Mouse (Mus musculus) 416B (cell line): Measurements from ENCODE around the gene Zdhhc6.

ENCODE experiments used
- DNase-seq: peaks from one replicate; pipeline ENCODE4 v3.0.0; 2011; ENCODE audit warnings: low read depth

The Zdhhc6 gene

DNA sequence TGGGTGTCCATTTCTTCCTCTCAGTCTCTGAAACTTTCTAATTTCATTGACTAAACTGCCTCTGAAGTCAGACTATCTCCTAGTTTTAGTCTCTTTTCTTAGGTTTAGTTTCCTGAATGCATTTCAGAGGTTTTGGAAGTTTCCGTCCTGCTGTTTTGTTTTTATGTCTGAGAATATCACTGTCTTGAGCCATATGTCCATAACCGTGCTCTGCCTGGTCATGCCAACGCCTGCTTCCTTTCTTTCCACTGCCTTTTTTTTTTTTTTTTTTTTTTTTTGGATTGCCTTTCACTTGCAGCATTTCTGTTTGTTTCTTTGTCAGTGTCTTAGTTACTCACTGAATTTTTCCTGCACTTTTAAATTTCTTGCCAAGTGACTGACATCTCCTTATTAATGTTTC, 15.3 kb downstream of the Zdhhc6 start:
- DNase-seq = no peak

DNA sequence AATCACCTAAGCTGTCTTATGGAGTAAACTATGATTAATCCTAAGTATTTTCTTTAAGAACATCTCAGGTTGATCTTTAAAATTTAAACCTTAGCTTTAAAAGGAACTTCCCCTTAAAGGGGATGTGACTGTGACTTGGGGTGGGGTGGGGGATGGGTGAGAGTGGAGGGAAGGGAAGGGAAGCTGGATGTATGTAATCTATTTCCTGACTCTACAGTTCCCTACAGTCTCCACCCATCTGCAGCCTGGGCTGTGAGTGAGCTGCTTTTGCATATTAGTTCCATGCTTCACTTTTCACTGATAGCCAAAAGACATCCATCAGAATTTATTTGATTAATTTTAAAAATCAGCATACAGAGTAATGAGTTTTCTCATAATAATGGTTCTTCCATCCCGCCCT, 16.5 kb downstream of the Zdhhc6 start:
- peak; percentile 23 for DNase-seq

- no peak for DNase-seq
Measured at GRCm38 (mm10) chr19:55297961-55298360, 17.9 kb downstream of the Zdhhc6 start.

GRCm38 (mm10) chr19:55297489-55297888, 18.3 kb downstream of the Zdhhc6 start:
- no peak for DNase-seq

GRCm38 (mm10) chr19:55296301-55296700, 19.5 kb downstream of the Zdhhc6 start:
- no peak for DNase-seq

- no peak for DNase-seq
Measured at GRCm38 (mm10) chr19:55295556-55295955, 20.3 kb downstream of the Zdhhc6 start.

DNA sequence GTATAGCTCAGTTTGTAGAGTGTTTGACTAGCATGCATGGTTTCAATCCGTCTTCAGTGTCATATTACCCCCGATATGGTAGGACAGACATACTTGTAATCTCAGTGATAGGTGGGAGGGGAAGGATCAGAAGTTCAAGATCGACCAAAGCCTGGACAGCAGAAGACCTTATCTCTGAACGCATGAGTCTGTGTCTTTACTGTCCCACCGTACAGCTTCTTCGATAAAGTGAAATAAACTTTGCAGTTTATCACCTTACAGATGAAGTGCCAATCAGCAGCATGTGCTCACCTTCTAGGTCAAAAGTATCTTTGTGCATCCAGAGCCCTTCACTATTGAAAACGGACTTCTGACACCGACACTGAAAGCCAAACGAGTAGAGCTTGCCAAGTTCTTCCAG, 20.8 kb downstream of the Zdhhc6 start:
- no peak for DNase-seq

- no peak for DNase-seq
Measured at GRCm38 (mm10) chr19:55293175-55293574, 22.7 kb downstream of the Zdhhc6 start.

DNA sequence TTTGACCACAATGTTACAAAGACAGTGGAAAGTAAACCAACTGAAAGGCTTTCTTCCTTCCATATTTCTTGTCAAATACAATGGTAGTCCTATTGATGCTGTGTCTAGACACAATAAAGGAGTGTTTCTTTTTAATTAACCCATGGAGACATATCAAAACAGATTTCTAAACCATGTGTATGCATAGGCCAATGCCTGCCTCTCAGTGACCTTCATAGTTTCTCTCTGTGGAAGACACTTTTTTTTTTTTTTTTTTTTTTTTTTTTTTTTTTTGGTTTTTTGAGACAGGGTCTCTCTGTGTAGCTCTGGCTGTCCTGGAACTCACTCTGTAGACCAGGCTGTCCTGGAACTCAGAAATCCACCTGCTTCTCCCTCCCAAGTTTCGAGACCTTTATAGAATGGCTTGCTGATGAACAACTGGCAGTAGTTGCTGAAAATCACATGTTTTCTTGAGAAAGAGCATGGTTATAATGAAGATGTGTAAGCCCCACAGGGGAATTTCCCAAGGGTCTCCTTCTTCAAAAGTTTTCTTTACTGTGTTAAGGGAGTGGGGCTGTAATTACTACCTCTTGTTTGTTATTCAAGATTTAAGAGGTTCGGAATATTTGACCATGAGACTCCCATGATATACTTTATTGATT, 23.5 kb downstream of the Zdhhc6 start:
- no peak for DNase-seq

DNA sequence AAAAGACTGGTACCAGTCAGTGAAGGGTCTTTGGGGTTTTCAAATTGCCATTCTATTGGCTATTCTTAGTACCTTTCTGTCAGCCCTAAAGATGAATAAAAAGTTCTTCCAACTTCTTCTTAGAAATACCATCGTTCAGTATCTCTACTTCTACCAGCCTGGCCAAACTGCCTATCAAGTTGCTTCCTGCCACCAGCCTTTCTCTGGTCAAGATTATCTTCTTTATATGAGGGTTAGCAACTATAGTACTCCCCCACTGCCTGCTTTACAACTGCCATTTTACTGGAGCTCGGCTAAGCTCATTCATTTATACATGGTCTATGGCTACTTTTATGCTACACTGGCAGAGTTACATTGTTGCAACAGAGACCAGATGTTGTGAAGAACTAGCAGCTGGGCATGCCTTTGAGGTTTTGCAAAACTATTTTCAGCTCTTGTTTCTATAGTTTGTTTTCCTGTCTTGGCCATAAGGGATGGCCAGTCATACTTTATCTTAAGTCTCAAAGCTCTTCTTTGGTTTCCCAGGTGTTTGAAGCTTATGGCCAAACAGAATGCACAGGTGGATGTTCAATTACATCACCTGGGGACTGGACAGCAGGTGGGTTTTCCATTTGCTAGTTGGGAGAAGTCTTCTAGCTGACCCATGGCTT, 25.1 kb downstream of the Zdhhc6 start:
- no peak for DNase-seq

- peak; percentile 36 for DNase-seq
Measured at GRCm38 (mm10) chr19:55288974-55289373, 26.9 kb downstream of the Zdhhc6 start.

- DNase-seq = no peak
Measured at GRCm38 (mm10) chr19:55286034-55286433, 29.8 kb downstream of the Zdhhc6 start.

DNA sequence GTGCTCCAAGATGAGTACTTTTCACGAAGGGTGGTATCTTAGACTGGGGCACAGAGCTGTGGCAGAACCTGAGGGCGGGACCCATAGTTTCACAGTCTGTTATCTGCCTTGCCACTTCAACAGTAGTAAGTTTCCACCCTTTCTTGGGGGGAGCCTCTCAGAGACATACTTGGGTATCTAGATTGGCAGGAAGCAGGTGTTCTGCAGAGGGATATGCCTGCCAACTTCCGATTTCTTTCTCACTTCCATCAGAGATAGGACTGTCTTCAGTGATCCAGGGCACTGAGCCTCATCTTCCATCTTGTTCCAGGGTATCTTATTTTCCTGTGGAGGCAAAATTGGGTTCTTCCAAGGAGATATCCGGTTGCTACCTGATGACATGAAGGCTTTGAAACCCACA, 31.7 kb downstream of the Zdhhc6 start:
- DNase-seq = no peak

GRCm38 (mm10) chr19:55276770-55277169, 39.1 kb downstream of the Zdhhc6 start:
- no peak for DNase-seq

GRCm38 (mm10) chr19:55276100-55276499, 39.7 kb downstream of the Zdhhc6 start:
- DNase-seq = no peak

- no peak for DNase-seq
Measured at GRCm38 (mm10) chr19:55273340-55273739, 42.5 kb downstream of the Zdhhc6 start.

- no peak for DNase-seq
Measured at GRCm38 (mm10) chr19:55271448-55271847, 44.4 kb downstream of the Zdhhc6 start.

DNA sequence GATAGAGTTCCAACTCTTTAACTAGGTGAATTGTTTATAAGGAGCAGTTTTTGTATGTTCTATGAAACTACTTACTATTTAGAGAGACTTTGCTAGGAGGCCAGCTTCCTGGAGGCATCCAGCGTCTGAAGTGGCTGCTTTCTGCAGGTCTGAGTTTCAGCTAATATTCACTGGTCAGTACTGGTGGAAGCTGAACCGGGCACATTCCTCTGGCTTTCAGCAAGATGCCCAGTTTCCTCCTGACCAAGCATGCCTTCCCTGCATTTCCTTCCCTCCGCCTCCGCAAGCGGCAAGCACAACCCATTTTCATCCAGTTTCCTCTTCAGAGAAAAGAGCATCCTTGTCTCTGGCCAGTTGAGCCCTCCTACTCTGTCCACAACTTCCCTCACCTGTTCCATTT, 46.8 kb downstream of the Zdhhc6 start:
- no peak for DNase-seq

DNA sequence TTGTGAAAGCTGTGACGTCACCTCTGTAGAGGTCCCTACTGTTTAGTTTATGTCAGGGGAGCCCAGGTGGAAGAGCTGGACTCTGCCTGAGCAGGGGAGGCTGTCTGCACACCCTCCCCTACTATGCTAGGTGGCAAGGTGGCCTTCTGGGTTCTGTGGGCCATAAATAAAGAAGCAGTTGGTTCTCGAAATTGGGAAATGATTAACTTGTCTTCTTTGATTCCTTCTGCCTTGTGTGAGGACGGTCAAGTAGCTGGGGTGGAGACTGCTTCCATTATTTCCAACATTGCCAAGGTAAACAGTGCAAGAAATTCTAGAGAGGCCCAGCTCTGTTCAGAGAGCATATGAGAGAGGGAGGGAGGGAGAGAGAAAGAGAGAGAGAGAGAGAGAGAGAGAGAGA, 47.7 kb downstream of the Zdhhc6 start:
- DNase-seq = no peak

GRCm38 (mm10) chr19:55266786-55267185, 49.0 kb downstream of the Zdhhc6 start:
- no peak for DNase-seq

DNA sequence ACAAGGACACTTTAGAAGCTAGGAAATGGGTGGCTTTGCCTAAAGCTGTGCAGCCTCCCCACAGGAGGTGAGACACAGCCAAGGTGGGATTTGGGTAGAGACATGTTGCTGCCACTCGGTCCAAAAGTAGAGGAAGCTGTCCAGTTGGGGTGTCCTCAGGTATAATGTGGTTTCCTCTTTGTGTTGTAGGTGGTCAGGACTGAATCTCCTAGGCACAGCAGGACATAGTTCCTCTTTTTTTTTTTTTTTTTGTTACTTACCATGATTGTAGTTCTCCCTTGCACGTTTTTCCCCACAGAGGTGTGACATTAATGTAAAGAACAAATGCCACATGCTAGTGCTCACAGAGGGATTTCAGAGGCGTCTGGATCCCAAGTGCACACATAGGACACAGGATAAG, 50.6 kb downstream of the Zdhhc6 start:
- DNase-seq = peak; percentile 51

DNA sequence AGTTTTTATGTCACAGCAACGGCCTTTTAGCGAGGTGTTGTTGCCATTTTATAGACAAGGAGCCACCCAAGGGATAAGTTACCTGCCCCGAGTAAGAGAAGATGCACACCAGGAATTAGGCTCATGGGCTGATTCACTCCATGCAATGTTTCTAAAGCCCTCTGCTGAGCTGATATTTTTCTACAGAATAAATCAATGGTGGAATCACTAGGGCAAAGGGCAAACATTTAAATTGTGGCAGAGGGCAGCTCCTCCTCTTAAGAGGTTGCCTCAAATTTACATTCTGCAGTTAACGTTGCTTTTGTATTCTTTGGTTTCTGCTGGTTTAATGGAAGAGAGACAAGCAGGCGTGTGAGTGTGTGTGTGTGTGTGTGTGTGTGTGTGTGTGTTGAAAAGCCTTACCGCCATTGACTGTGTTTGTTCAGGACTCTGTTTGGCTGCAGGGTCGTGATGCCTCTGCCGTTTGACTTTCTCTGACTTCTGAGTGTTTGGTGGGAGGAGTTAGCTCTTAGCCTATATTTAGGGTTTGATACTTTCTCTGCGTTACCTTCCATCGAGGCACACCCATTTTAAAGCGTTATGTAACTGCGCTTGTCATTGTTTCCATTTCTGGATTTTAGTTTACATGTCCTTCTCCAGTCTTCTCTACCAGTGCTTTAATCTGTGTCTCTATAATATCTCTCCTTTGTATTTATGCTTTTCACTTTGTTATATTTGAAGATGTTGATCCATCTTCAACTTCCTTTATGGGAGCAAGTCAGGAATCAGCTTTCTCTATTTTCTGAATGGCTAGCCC, 55.2 kb downstream of the Zdhhc6 start:
- no peak for DNase-seq

- no peak for DNase-seq
Measured at GRCm38 (mm10) chr19:55258514-55258913, 57.3 kb downstream of the Zdhhc6 start.
